Comparison of ENCODE assay signal across 7 mouse cellular contexts in the genomic region with DNA sequence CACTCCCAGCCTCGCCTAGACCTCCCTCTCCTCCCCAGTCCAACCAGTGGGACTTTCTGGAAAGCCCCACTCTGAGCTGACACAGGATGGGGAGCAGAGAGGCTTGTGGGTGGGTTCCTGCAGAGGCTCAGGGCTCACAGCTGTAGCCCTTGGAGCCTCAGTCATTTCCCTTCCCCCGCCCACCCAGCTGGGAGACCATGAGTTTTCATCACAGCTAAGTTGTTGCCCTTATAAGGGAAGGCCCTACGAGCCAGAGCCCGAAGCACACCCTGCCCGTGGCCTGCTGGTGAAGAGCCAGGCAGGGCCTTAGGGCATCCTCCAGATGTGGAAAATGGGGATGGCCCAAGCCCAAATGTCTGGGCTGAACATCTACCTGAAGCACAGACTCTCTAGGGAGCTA. TPM values are rescaled to one million over a fixed set of nuclear protein-coding genes. Genes with fewer than 3 reads are reported as not detected.
DNase-seq lines count a peak whose midpoint lies in the region; ATAC-seq and TF ChIP-seq lines count a peak whose summit lies in the region.

No protein-coding gene starts in this region.

- no peak overlapping the region for H3K4me2 ChIP-seq in kidney, postnatal 0 days (ENCODE audit: low read length)
- no peak overlapping the region for H3K4me2 ChIP-seq in stomach, postnatal 0 days (replicated peaks; ENCODE audit: low read depth)

- no peak overlapping the region for H3K9ac ChIP-seq in kidney, postnatal 0 days (ENCODE audit: low read depth, low read length)
- H3K9ac ChIP-seq in stomach, postnatal 0 days (ENCODE audit: low read length) = peak overlapping the region; percentile 43; the same call in 1 of the 2 replicates

- peaks cover 28% of the 10 kb centered on the region for H3K79me2 ChIP-seq in macrophage (ENCODE audit: inconsistent target)

- peaks cover 14% of the 10 kb centered on the region for H3K36me3 ChIP-seq in heart, embryonic 10.5 days
- H3K36me3 ChIP-seq in kidney, postnatal 0 days (ENCODE audit: insufficient read depth, low read length) = no peaks in the 10 kb centered on the region
- H3K36me3 ChIP-seq in macrophage (ENCODE audit: inconsistent target) = peaks cover 20% of the 10 kb centered on the region
- peaks cover 4% of the 10 kb centered on the region for H3K36me3 ChIP-seq in stomach, postnatal 0 days (ENCODE audit: control insufficient read depth, insufficient read depth, low read length)

- peak; percentile 77 for ATAC-seq in kidney, postnatal 0 days (replicated peaks; ENCODE audit: low FRiP score, low read depth)
- ATAC-seq in stomach, postnatal 0 days (ENCODE audit: low FRiP score, low TSS enrichment) = peak; percentile 86
- ATAC-seq in erythroblast, adult 5-6 weeks (replicated peaks; ENCODE audit: low FRiP score, poor library complexity, severe bottlenecking) = no peak

- no peaks in the 10 kb centered on the region for H3K27me3 ChIP-seq in heart, embryonic 10.5 days (ENCODE audit: insufficient read depth, poor library complexity, severe bottlenecking)
- H3K27me3 ChIP-seq in kidney, postnatal 0 days (ENCODE audit: insufficient read depth, low read length) = no peaks in the 10 kb centered on the region
- H3K27me3 ChIP-seq in stomach, postnatal 0 days (ENCODE audit: control insufficient read depth, insufficient read depth, low read length) = no peaks in the 10 kb centered on the region

- no peaks in the 10 kb centered on the region for H3K9me3 ChIP-seq in heart, embryonic 10.5 days
- no peaks in the 10 kb centered on the region for H3K9me3 ChIP-seq in kidney, postnatal 0 days (replicated peaks; ENCODE audit: low read length)
- H3K9me3 ChIP-seq in stomach, postnatal 0 days (ENCODE audit: control insufficient read depth, low read length) = no peaks in the 10 kb centered on the region

- peak; percentile 61 for DNase-seq in MN1 (ENCODE audit: low spot score)
- DNase-seq in brain, adult 2 months (ENCODE audit: low read depth, low spot score) = peak; percentile 50
- peak; percentile 92 for DNase-seq in heart, embryonic 10.5 days (ENCODE audit: low spot score)
- DNase-seq in kidney, postnatal 0 days (ENCODE audit: low spot score) = peak; percentile 93
- peak; percentile 65 for DNase-seq in stomach, postnatal 0 days (ENCODE audit: low spot score)

- TF ChIP-seq CTCF in kidney, postnatal 0 days (IDR thresholded peaks at IDR 0.05; ENCODE audit: low read depth) = no peak
- no peak for TF ChIP-seq CTCF in stomach, postnatal 0 days (IDR thresholded peaks at IDR 0.05; ENCODE audit: low read depth)

- H3K27ac ChIP-seq in heart, embryonic 10.5 days = peak overlapping the region; percentile 90
- peak overlapping the region; percentile 87 for H3K27ac ChIP-seq in kidney, postnatal 0 days
- H3K27ac ChIP-seq in macrophage = peak overlapping the region; percentile 100
- H3K27ac ChIP-seq in stomach, postnatal 0 days (replicated peaks) = peak overlapping the region; percentile 95

- no peak overlapping the region for H3K4me3 ChIP-seq in heart, embryonic 10.5 days
- no peak overlapping the region for H3K4me3 ChIP-seq in kidney, postnatal 0 days (replicated peaks; ENCODE audit: low read depth, low read length)
- no peak overlapping the region for H3K4me3 ChIP-seq in macrophage (ENCODE audit: inconsistent target)
- H3K4me3 ChIP-seq in stomach, postnatal 0 days (ENCODE audit: low read depth, low read length) = no peak overlapping the region

- 1% methylated on average over 5 of the region's 5 CpGs for WGBS in heart, embryonic 10.5 days
- WGBS in kidney, postnatal 0 days = 20% methylated on average over 5 of the region's 5 CpGs
- WGBS in macrophage (ENCODE audit: missing documents) = 0% methylated on average over 1 of the region's 5 CpGs
- WGBS in stomach, postnatal 0 days = 4% methylated on average over 4 of the region's 5 CpGs

- peaks cover 71% of the 10 kb centered on the region for H3K4me1 ChIP-seq in heart, embryonic 10.5 days
- peaks cover 15% of the 10 kb centered on the region for H3K4me1 ChIP-seq in kidney, postnatal 0 days (replicated peaks; ENCODE audit: insufficient read depth, low read length)
- 0 out of 2 replicates have a peak, but pooled peaks cover 7% of the 10 kb centered on the region for H3K4me1 ChIP-seq in stomach, postnatal 0 days (replicated peaks; ENCODE audit: control insufficient read depth, insufficient read depth)

- TF ChIP-seq EP300 in stomach, postnatal 0 days (optimal IDR thresholded peaks at IDR 0.05) = peak; percentile 68

RNA-seq across cellular contexts. Expression of a gene that starts 28.8 kb away (rescaled TPM):
- 12.8 and 14.2 TPM in 2 replicates for polyA plus RNA-seq in heart, embryonic 10.5 days (2016; fragmentation: Nextera tagmentation; extraction: Ambion mirVana)
- 13.4 and 14.6 TPM in 2 replicates for polyA plus RNA-seq in kidney, postnatal 0 days (2015; fragmentation: Nextera tagmentation; extraction: Ambion mirVana)
- total RNA-seq in macrophage (2018; cell fraction: chromatin; rRNA removed) = 1,000 to 10,000 TPM in 1 of 26 experiments, 100 to 1,000 TPM in 25; 183 to 1,124 (median 419) TPM
- 100 to 1,000 TPM; 261 to 438 (median 317) TPM for total RNA-seq in macrophage (2018; cell fraction: cytosol; rRNA removed)
- total RNA-seq in macrophage (2018; cell fraction: nucleus; rRNA removed) = 1,000 to 10,000 TPM in 2 of 26 experiments, 100 to 1,000 TPM in 24; 284 to 1,133 (median 407) TPM
- polyA plus RNA-seq in macrophage (2018) = 195 to 316 TPM (median 234 TPM) in 3 replicates
- 9.6 and 10.6 TPM in 2 replicates for polyA plus RNA-seq in stomach, postnatal 0 days (2015; fragmentation: Nextera tagmentation; extraction: Ambion mirVana)
- total RNA-seq in erythroblast, adult 5-6 weeks (2015; ENCODE audit: low replicate concordance) = 22.3 and 23.4 TPM in 2 replicates
- 25.3 and 39.0 TPM in 2 replicates for total RNA-seq in erythroblast, adult 5-6 weeks (2017; ENCODE audit: low replicate concordance)

RNA-seq across cellular contexts. Expression of a gene that starts 31.0 kb away (rescaled TPM):
- not detected in 2 replicates for polyA plus RNA-seq in heart, embryonic 10.5 days (2016; fragmentation: Nextera tagmentation; extraction: Ambion mirVana)
- polyA plus RNA-seq in kidney, postnatal 0 days (2015; fragmentation: Nextera tagmentation; extraction: Ambion mirVana) = 0.14 TPM in 1 of 2 replicates, not detected in the other
- total RNA-seq in macrophage (2018; cell fraction: chromatin; rRNA removed) = 10 to 100 TPM in 10 of 26 experiments, 1 to 10 TPM in 16; 2.1 to 25.4 (median 7.0) TPM
- total RNA-seq in macrophage (2018; cell fraction: cytosol; rRNA removed) = under 1 TPM in 16 of 26 experiments, not detected in 10; 0.07 to 0.44 (median 0.15) TPM
- total RNA-seq in macrophage (2018; cell fraction: nucleus; rRNA removed) = 10 to 100 TPM in 2 of 26 experiments, 1 to 10 TPM in 21, under 1 TPM in 3; 0.52 to 18.4 (median 2.1) TPM
- 0.13 TPM in 1 of 3 replicates, not detected in the others for polyA plus RNA-seq in macrophage (2018)
- polyA plus RNA-seq in stomach, postnatal 0 days (2015; fragmentation: Nextera tagmentation; extraction: Ambion mirVana) = 0.18 and 0.35 TPM in 2 replicates
- total RNA-seq in erythroblast, adult 5-6 weeks (2015; ENCODE audit: low replicate concordance) = not detected in 2 replicates
- total RNA-seq in erythroblast, adult 5-6 weeks (2017; ENCODE audit: low replicate concordance) = not detected in 2 replicates

RNA-seq across cellular contexts. Expression of a gene that starts 35.9 kb away (rescaled TPM):
- polyA plus RNA-seq in heart, embryonic 10.5 days (2016; fragmentation: Nextera tagmentation; extraction: Ambion mirVana) = 16.7 and 17.7 TPM in 2 replicates
- polyA plus RNA-seq in kidney, postnatal 0 days (2015; fragmentation: Nextera tagmentation; extraction: Ambion mirVana) = 3.5 and 4.8 TPM in 2 replicates
- total RNA-seq in macrophage (2018; cell fraction: chromatin; rRNA removed) = 1 to 10 TPM in 14 of 26 experiments, under 1 TPM in 3, not detected in 9; 0.42 to 7.2 (median 1.2) TPM
- total RNA-seq in macrophage (2018; cell fraction: cytosol; rRNA removed) = 1 to 10 TPM in 1 of 26 experiments, under 1 TPM in 19, not detected in 6; 0.03 to 1.3 (median 0.27) TPM
- total RNA-seq in macrophage (2018; cell fraction: nucleus; rRNA removed) = 1 to 10 TPM in 5 of 26 experiments, under 1 TPM in 17, not detected in 4; 0.12 to 3.1 (median 0.45) TPM
- polyA plus RNA-seq in macrophage (2018) = 0.51 to 0.53 TPM in 2 of 3 replicates, not detected in the other
- polyA plus RNA-seq in stomach, postnatal 0 days (2015; fragmentation: Nextera tagmentation; extraction: Ambion mirVana) = 2.1 and 2.4 TPM in 2 replicates
- total RNA-seq in erythroblast, adult 5-6 weeks (2015; ENCODE audit: low replicate concordance) = 2.9 and 6.9 TPM in 2 replicates
- total RNA-seq in erythroblast, adult 5-6 weeks (2017; ENCODE audit: low replicate concordance) = 6.5 and 19.7 TPM in 2 replicates

Comparison
In these comparisons a context has a peak if more than half of its experiments do, and no peak if none do; other contexts are left out.
1. RNA of a gene that starts 28.8 kb away (polyA plus RNA-seq): 195 to 316 TPM in macrophage; 13.4 to 14.6 TPM in kidney, postnatal 0 days, 12.8 to 14.2 TPM in heart, embryonic 10.5 days and 9.6 to 10.6 TPM in stomach, postnatal 0 days; every median in the first group is over 10 times any median in the second.
2. Peak in every context shown above with its lines, with median percentiles within 50 percentile points of each other: DNase-seq and H3K27ac ChIP-seq.